Mouse (Mus musculus): ENCODE measurements around the gene Creg1.
"Not testable (repeated sequence)": the region's sequence is repeated elsewhere in the genome, so short reads cannot be mapped to it uniquely, and the experiment has no call there.

Gene Creg1

DNA sequence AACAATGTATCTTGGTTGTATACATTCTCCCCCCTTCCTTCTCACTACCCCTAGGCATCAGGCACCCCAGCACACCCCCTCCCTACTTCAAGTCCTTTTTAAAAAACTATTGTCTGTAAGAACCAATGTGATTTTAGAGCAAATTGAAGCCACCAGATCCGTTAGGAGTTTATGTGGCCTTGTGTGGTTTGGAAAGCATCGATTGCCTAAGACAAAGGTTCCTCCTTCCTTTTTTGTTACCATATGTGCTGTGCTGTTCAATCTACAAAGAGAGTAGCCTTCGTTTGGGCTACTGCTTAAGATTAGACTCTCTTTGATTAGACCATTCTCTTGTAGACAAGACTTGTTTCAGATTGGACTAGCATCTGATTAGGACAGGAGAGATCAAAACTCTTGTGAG lies 25.7 kb upstream of the Creg1 start:
- Histone ChIP-seq H3K36me3 (ENCODE audit: insufficient read depth, low read length) (no peaks in the 10 kb centered on the region), H3K27me3 (ENCODE audit: insufficient read depth, low read length) (peaks cover 29% of the 10 kb centered on the region), H3K4me1 (replicated peaks; ENCODE audit: low read depth, low read length) (peaks cover 2% of the 10 kb centered on the region; the same call in 1 of the 2 replicates), H3K4me3 (replicated peaks; ENCODE audit: low read length) (no peak overlapping the region), H3K9me3 (ENCODE audit: low read length) (no peaks in the 10 kb centered on the region)
- TF ChIP-seq CTCF (conservative IDR thresholded peaks at IDR 0.05; ENCODE audit: low read length) (no peak), POU5F1 (IDR thresholded peaks at IDR 0.05; ENCODE audit: borderline replicate concordance, low read length) (no peak), NANOG (IDR thresholded peaks at IDR 0.05; ENCODE audit: borderline replicate concordance, low read length) (no peak)

DNA sequence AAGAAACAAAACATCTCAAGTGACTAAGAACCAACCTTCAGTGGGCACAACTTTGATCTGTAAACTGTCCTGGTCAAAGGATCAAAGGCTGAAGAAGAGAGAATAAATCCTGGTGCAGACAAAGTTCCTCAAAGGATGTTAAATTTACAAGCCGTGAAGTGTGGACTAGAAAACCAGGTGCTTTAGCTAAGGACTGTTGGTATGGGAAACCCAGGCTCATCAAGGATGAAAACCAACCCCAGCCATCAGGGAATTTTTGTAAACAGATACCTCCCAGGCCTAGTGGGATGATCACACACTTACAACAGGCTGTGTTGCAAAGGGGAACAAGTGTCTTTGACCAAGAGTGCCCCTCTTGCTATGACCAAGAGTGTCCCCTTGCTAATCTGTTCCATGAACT lies 24.6 kb upstream of the Creg1 start:
- H3K4me3 ChIP-seq (replicated peaks; ENCODE audit: low read length), result no peak overlapping the region
- TF ChIP-seq NANOG (IDR thresholded peaks at IDR 0.05; ENCODE audit: borderline replicate concordance, low read length), result no peak
- TF ChIP-seq CTCF (conservative IDR thresholded peaks at IDR 0.05; ENCODE audit: low read length), result no peak
- TF ChIP-seq POU5F1 (IDR thresholded peaks at IDR 0.05; ENCODE audit: borderline replicate concordance, low read length), result no peak
- H3K9me3 ChIP-seq (ENCODE audit: low read length), result no peaks in the 10 kb centered on the region
- H3K4me1 ChIP-seq (replicated peaks; ENCODE audit: low read depth, low read length), result peaks cover 10% of the 10 kb centered on the region
- H3K36me3 ChIP-seq (ENCODE audit: insufficient read depth, low read length), result no peaks in the 10 kb centered on the region
- H3K27me3 ChIP-seq (ENCODE audit: insufficient read depth, low read length), result peaks cover 29% of the 10 kb centered on the region

DNA sequence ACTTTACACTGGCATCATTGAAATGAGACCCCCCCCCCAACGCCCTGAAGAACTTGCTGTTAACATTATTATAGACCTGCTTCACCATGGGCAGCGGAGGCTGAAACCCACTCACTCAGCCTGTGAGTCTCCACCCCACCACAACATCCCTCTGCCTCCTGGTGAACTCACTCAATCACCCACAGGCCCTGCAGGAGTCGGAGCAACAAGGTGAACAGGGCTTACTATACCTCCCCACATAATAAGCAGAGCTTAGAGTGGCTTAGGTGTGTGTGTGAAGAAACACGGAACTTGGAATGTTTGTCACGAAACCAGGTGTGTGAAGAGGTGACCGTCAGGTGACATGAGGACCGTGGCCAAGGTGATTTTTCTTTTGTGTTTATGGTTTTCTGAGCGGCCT lies 21.6 kb upstream of the Creg1 start:
- peaks cover 13% of the 10 kb centered on the region for H3K27me3 ChIP-seq (ENCODE audit: insufficient read depth, low read length)
- no peak for TF ChIP-seq CTCF (conservative IDR thresholded peaks at IDR 0.05; ENCODE audit: low read length)
- TF ChIP-seq NANOG (IDR thresholded peaks at IDR 0.05; ENCODE audit: borderline replicate concordance, low read length), result no peak
- no peak for TF ChIP-seq POU5F1 (IDR thresholded peaks at IDR 0.05; ENCODE audit: borderline replicate concordance, low read length)
- H3K4me3 ChIP-seq (replicated peaks; ENCODE audit: low read length), result no peak overlapping the region
- H3K9me3 ChIP-seq (ENCODE audit: low read length), result no peaks in the 10 kb centered on the region
- no peaks in the 10 kb centered on the region for H3K36me3 ChIP-seq (ENCODE audit: insufficient read depth, low read length)
- H3K4me1 ChIP-seq (replicated peaks; ENCODE audit: low read depth, low read length), result peaks cover 10% of the 10 kb centered on the region

- H3K4me3 ChIP-seq (replicated peaks; ENCODE audit: low read length), result no peak overlapping the region
- no peak for TF ChIP-seq CTCF (conservative IDR thresholded peaks at IDR 0.05; ENCODE audit: low read length)
- TF ChIP-seq POU5F1 (IDR thresholded peaks at IDR 0.05; ENCODE audit: borderline replicate concordance, low read length), result no peak
- H3K4me1 ChIP-seq (replicated peaks; ENCODE audit: low read depth, low read length), result peaks cover 6% of the 10 kb centered on the region
- H3K27me3 ChIP-seq (ENCODE audit: insufficient read depth, low read length), result peaks cover 11% of the 10 kb centered on the region
- H3K36me3 ChIP-seq (ENCODE audit: insufficient read depth, low read length), result no peaks in the 10 kb centered on the region
- no peaks in the 10 kb centered on the region for H3K9me3 ChIP-seq (ENCODE audit: low read length)
Observed at GRCm38 (mm10) chr1:165748053-165748452, 15.5 kb upstream of the Creg1 start.

- H3K9me3 ChIP-seq (ENCODE audit: low read length), result no peaks in the 10 kb centered on the region
- TF ChIP-seq POU5F1 (IDR thresholded peaks at IDR 0.05; ENCODE audit: borderline replicate concordance, low read length) (no peak), CTCF (conservative IDR thresholded peaks at IDR 0.05; ENCODE audit: low read length) (no peak), NANOG (IDR thresholded peaks at IDR 0.05; ENCODE audit: borderline replicate concordance, low read length) (no peak)
- H3K4me3 ChIP-seq (replicated peaks; ENCODE audit: low read length), result no peak overlapping the region
- H3K27me3 ChIP-seq (ENCODE audit: insufficient read depth, low read length), result peaks cover 11% of the 10 kb centered on the region
- no peaks in the 10 kb centered on the region for H3K36me3 ChIP-seq (ENCODE audit: insufficient read depth, low read length)
- no peaks in the 10 kb centered on the region for H3K4me1 ChIP-seq (replicated peaks; ENCODE audit: low read depth, low read length)
Observed at GRCm38 (mm10) chr1:165751142-165751541, 12.4 kb upstream of the Creg1 start.

DNA sequence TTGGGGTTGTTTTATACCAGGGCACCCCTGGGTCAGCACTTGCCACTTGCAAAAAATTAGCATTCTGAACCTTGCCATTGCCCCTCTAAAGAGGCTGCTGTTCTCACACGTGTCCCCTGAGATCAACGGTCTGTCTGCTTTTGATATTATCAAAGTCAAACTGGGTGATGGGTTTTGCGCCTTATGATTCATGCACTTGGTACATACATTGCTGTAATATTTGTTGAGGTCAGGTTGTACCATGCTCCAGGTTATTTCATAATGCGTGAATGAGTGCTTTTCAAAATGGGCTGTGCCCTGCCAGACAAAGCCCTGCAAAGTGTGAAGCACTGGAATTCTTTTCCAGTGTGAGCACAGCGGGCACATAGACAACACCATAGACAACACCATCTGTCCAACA lies 11.7 kb upstream of the Creg1 start:
- no peaks in the 10 kb centered on the region for H3K9me3 ChIP-seq (ENCODE audit: low read length)
- H3K4me1 ChIP-seq (replicated peaks; ENCODE audit: low read depth, low read length), result no peaks in the 10 kb centered on the region
- H3K27me3 ChIP-seq (ENCODE audit: insufficient read depth, low read length), result peaks cover 11% of the 10 kb centered on the region
- no peaks in the 10 kb centered on the region for H3K36me3 ChIP-seq (ENCODE audit: insufficient read depth, low read length)
- H3K4me3 ChIP-seq (replicated peaks; ENCODE audit: low read length), result no peak overlapping the region
- no peak for TF ChIP-seq POU5F1 (IDR thresholded peaks at IDR 0.05; ENCODE audit: borderline replicate concordance, low read length)
- TF ChIP-seq CTCF (conservative IDR thresholded peaks at IDR 0.05; ENCODE audit: low read length), result no peak
- no peak for TF ChIP-seq NANOG (IDR thresholded peaks at IDR 0.05; ENCODE audit: borderline replicate concordance, low read length)

DNA sequence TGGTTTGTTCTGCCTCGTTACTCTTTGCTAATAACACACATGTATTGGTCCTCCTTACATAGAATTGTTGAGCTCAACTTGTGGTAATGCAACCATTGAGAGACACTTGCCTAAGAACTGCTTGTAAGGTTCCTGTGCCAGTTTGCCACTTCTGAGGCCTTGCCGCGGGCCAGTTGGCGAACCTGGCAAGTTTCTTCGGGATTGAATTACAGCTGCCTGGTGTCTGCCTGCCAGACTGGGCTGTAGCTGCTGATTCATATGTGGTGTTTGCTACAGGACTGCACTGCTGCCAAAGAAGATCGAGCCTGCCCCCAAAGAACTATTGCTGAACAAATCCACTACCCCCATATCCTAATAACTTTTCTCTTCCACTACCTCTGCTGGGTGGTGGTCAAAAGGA lies 9.3 kb upstream of the Creg1 start:
- peaks cover 11% of the 10 kb centered on the region for H3K27me3 ChIP-seq (ENCODE audit: insufficient read depth, low read length)
- H3K4me1 ChIP-seq (replicated peaks; ENCODE audit: low read depth, low read length), result no peaks in the 10 kb centered on the region
- no peak overlapping the region for H3K4me3 ChIP-seq (replicated peaks; ENCODE audit: low read length)
- no peaks in the 10 kb centered on the region for H3K9me3 ChIP-seq (ENCODE audit: low read length)
- TF ChIP-seq NANOG (IDR thresholded peaks at IDR 0.05; ENCODE audit: borderline replicate concordance, low read length) (no peak), CTCF (conservative IDR thresholded peaks at IDR 0.05; ENCODE audit: low read length) (no peak), POU5F1 (IDR thresholded peaks at IDR 0.05; ENCODE audit: borderline replicate concordance, low read length) (no peak)
- H3K36me3 ChIP-seq (ENCODE audit: insufficient read depth, low read length), result no peaks in the 10 kb centered on the region

DNA sequence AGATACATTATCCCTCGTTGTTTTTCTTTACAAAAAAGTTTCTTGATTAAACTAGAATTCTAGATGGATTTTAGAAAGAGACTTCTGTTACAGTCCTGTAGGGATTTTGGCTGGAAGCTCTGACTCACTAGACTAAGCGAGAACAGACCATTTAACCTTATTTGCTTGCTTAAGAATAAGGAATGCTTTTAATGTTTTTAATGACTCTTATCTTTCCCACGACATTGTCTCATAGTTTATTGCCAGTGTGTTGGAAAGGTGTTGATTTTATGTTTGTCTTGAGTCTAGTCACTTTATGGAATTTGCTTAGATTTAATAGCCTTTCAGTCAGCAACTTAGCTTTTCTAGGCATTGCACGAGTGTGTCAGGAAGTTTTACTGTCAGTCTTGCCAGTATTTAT lies 8.4 kb upstream of the Creg1 start:
- H3K9me3 ChIP-seq (ENCODE audit: low read length), result no peaks in the 10 kb centered on the region
- no peaks in the 10 kb centered on the region for H3K36me3 ChIP-seq (ENCODE audit: insufficient read depth, low read length)
- H3K27me3 ChIP-seq (ENCODE audit: insufficient read depth, low read length), result peaks cover 5% of the 10 kb centered on the region; the same call in 1 of the 2 replicates
- H3K4me3 ChIP-seq (replicated peaks; ENCODE audit: low read length), result no peak overlapping the region
- TF ChIP-seq POU5F1 (IDR thresholded peaks at IDR 0.05; ENCODE audit: borderline replicate concordance, low read length) (no peak), CTCF (conservative IDR thresholded peaks at IDR 0.05; ENCODE audit: low read length) (no peak), NANOG (IDR thresholded peaks at IDR 0.05; ENCODE audit: borderline replicate concordance, low read length) (no peak)
- no peaks in the 10 kb centered on the region for H3K4me1 ChIP-seq (replicated peaks; ENCODE audit: low read depth, low read length)

GRCm38 (mm10) chr1:165761522-165762305 lies 1.8 kb upstream of the Creg1 start:
- TF ChIP-seq POU5F1 (IDR thresholded peaks at IDR 0.05; ENCODE audit: borderline replicate concordance, low read length) (no peak), CTCF (conservative IDR thresholded peaks at IDR 0.05; ENCODE audit: low read length) (no peak; the same call in 1 of the 2 replicates), NANOG (IDR thresholded peaks at IDR 0.05; ENCODE audit: borderline replicate concordance, low read length) (no peak)
- Histone ChIP-seq H3K4me1 (replicated peaks; ENCODE audit: low read depth, low read length) (peaks cover 30% of the 10 kb centered on the region), H3K4me3 (replicated peaks; ENCODE audit: low read length) (no peak overlapping the region), H3K27me3 (ENCODE audit: insufficient read depth, low read length) (peaks cover 30% of the 10 kb centered on the region), H3K36me3 (ENCODE audit: insufficient read depth, low read length) (no peaks in the 10 kb centered on the region), H3K9me3 (ENCODE audit: low read length) (no peaks in the 10 kb centered on the region)

DNA sequence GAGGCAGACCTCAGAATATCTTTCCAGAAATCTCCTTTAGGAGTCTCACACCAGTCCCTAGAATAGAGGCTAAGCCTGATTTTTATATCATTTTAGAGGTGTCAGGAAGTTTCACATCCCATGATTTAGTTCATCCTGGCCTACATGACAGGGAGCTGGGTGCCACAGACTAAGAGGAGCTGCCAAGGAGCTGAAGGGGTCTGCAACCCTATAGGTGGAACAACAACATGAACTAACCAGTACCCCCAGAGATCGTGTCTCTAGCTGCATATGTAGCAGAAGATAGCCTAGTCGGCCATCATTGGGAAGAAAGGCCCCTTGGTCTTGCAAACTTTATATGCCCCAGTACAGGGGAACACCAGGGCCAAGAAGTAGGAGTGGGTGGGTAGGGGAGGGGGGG lies 1.0 kb upstream of the Creg1 start:
- not testable (repeated sequence) for H3K9me3 ChIP-seq (ENCODE audit: low read length); H3K4me3 ChIP-seq (replicated peaks; ENCODE audit: low read length); H3K36me3 ChIP-seq (ENCODE audit: insufficient read depth, low read length)
- H3K4me1 ChIP-seq (replicated peaks; ENCODE audit: low read depth, low read length), result peaks cover 30% of the 10 kb centered on the region
- H3K27me3 ChIP-seq (ENCODE audit: insufficient read depth, low read length), result peaks cover 38% of the 10 kb centered on the region
